27 mouse cellular contexts compared by ENCODE assay signal in the genomic region with DNA sequence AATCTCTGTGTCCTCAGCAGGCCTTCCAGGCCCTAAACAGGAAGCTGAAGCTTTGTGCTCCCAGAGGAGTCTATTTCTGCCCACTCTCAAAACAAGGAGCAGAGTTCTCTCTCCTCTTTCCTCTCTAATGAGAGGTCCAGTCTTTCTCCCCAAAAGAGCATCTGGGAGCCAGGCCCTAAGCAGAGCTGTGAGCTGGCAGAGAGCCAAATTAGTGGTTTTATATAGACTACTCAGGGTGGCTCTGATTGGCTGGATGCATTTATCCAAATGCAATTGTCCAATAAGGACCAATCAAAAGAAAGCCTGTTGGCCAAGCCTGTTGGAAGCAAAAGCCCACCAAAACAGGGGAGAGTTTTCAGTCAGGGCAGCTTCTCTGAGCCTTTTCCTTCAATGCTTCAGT. TPM values are rescaled to one million over a fixed set of nuclear protein-coding genes. Genes with fewer than 3 reads are reported as not detected.
"Had no signal": no experiment of that assay in that cellular context is flagged by ENCODE, and none has a peak within 500 bp of the region (broad histone marks: within the 10 kb centered on the region; RNA-seq: fewer than 3 reads in every experiment).

No protein-coding gene starts in this region.

- H3K36me3 ChIP-seq: limb, embryonic 15.5 days; midbrain, embryonic 13.5 days; neural tube, embryonic 13.5 days; stomach, embryonic 15.5 days had no signal

- ATAC-seq: intestine, postnatal 0 days; liver, postnatal 0 days; midbrain, embryonic 13.5 days; midbrain, embryonic 16.5 days had no signal

- H3K4me2 ChIP-seq: limb, embryonic 15.5 days; liver, embryonic 11.5 days; midbrain, embryonic 13.5 days; neural tube, embryonic 13.5 days; stomach, embryonic 15.5 days had no signal

- H3K9ac ChIP-seq: limb, embryonic 15.5 days; liver, embryonic 14.5 days; liver, postnatal 0 days; midbrain, embryonic 13.5 days; neural tube, embryonic 13.5 days; stomach, embryonic 15.5 days had no signal

- H3K4me1 ChIP-seq: limb, embryonic 15.5 days; midbrain, embryonic 13.5 days; neural tube, embryonic 13.5 days; stomach, embryonic 15.5 days had no signal

- H3K9me3 ChIP-seq: limb, embryonic 15.5 days; midbrain, embryonic 13.5 days; neural tube, embryonic 13.5 days; stomach, embryonic 15.5 days had no signal

- DNase-seq: kidney, adult 2 months; kidney, postnatal 25 days; layer of hippocampus, adult 9-11 months; liver, postnatal 0 days; lung, postnatal 14 days; lung, postnatal 4 days; right cerebral cortex, adult 18-20 months; right cerebral cortex, postnatal 14 days; spleen, adult 18-20 months; thymus, adult 18-20 months; thymus, postnatal 36 days had no signal

- H3K4me3 ChIP-seq: layer of hippocampus, adult 2 months; limb, embryonic 15.5 days; midbrain, embryonic 13.5 days; myocyte; neural tube, embryonic 13.5 days; stomach, embryonic 15.5 days had no signal

- H3K27me3 ChIP-seq: limb, embryonic 15.5 days; stomach, embryonic 15.5 days had no signal

- H3K27ac ChIP-seq: kidney, postnatal 0 days; layer of hippocampus, adult 2 months; limb, embryonic 15.5 days; liver, embryonic 14.5 days; midbrain, embryonic 13.5 days; neural tube, embryonic 13.5 days; stomach, embryonic 15.5 days had no signal

RNA-seq across cellular contexts. Expression of a gene that starts 44.0 kb away (rescaled TPM):
- polyA plus RNA-seq: intestine, postnatal 0 days; kidney, adult 2 months; kidney, embryonic 14.5 days; kidney, postnatal 0 days; large intestine, adult 2 months; limb, embryonic 11.5 days; limb, embryonic 15.5 days; liver, embryonic 11.5 days; liver, embryonic 14.5 days; liver, postnatal 0 days; lung, embryonic 16.5 days; myocyte; stomach, embryonic 15.5 days; urinary bladder, adult 2 months had no signal
